Mouse (Mus musculus) adrenal gland, adult 8-10 months (tissue): ENCODE measurements around the gene Gnmt. TPM values are rescaled to one million over a fixed set of nuclear protein-coding genes. Genes with fewer than 3 reads are reported as not detected.
"Not testable (repeated sequence)": the region's sequence is repeated elsewhere in the genome, so short reads cannot be mapped to it uniquely, and the experiment has no call there.

Source experiments
- DNase-seq: peaks from one replicate; pipeline ENCODE4 v3.0.0; 2022
- total RNA-seq, 4 experiments: library from RNA; stranded (reverse); gene quantifications; 2 replicates each; pipeline ENCODE4 v1.2.4; 2022

The Gnmt gene
- total RNA-seq, result 1 to 10 TPM; 1.2 to 1.8 (median 1.6) TPM

DNA sequence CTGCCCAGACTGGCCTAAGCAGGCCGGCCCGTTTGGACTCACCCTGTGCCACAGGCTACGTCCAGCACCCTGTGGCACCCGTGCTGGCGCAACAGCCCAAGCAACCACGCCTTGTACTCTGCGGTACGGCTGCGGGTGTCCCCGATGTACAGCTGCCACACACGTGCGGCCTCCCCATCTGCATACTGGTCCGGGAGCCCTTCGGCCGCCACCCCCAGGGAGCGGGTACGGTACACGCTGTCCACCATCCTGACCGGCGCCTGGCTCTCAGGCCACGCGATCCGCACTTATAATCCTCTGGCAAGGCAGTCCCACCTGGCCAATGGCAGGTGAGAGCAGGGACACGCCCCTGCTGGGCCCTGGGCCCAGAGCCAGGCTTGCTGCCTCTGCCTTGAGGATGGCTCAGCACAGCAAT, at the start of gene Gnmt:
Gnmt (minus strand) TSS at position 265 of the 415 bp plus-strand sequence.
- DNase-seq, result no peak

GRCm38 (mm10) chr17:46776087-46776486, 47.1 kb upstream of the Gnmt start:
- no peak for DNase-seq

DNA sequence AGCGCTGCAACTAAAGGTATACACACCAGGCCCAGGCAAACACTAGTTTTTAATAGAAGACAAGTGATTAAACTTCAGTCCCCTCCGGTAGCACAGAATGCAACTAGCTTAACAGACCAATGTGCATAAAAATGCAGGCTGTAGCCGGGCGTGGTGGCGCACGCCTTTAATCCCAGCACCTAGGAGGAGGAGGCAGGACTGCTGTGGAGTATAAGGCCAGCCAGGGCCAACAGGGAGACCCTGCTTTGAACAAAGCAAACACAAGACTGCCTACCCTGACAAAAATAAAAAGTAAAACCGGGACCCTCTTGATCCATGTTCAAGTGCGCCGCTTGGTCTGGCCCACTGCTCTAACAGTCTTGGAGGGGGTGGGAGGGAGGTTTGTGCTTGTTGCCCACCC, 46.1 kb upstream of the Gnmt start:
- DNase-seq, result no peak

DNA sequence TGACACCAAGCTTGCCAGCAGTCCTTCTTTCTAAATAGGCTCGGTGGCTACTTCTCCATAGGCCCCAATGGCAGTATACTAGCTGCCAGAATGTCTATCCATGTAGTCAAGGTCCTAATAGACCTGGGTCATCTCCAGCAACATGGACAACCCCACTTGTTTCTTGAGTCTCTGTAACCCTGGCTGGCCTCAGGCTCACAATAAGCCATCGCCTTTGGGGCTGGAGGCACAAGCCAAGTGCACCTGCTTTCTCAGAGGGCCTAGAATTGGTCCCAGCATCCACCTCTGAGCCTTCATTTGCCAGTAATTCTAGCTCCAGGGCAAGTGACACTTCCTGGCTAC, 45.1 kb upstream of the Gnmt start:
- DNase-seq, result no peak

- no peak for DNase-seq
Measured at GRCm38 (mm10) chr17:46773278-46774130, 44.5 kb upstream of the Gnmt start.

- peak; percentile 79 for DNase-seq
Measured at GRCm38 (mm10) chr17:46772404-46773277, 43.7 kb upstream of the Gnmt start, which contains the start of gene 2310039H08Rik. 2310039H08Rik (plus strand) TSS chr17:46772635.

DNA sequence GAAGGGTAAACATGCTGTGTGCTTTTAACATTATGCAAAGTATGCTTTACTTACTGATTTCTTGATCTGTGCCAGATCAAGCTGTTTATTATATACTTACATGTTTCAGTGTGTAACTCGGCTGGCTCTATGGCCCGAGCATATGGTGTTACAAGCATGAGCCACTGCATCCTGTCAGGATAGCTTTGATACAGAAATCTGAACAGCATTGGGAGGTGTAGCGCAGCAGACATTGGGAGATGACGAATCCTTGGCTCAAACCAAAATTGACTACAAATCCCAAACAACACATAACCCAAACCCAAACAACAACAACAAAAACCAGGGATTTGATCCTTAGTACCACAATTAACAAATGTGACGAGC, 43.1 kb upstream of the Gnmt start:
- DNase-seq, result no peak

- DNase-seq, result no peak
Measured at GRCm38 (mm10) chr17:46771616-46772015, 42.6 kb upstream of the Gnmt start.

GRCm38 (mm10) chr17:46771025-46771424, 42.1 kb upstream of the Gnmt start:
- DNase-seq, result no peak

DNA sequence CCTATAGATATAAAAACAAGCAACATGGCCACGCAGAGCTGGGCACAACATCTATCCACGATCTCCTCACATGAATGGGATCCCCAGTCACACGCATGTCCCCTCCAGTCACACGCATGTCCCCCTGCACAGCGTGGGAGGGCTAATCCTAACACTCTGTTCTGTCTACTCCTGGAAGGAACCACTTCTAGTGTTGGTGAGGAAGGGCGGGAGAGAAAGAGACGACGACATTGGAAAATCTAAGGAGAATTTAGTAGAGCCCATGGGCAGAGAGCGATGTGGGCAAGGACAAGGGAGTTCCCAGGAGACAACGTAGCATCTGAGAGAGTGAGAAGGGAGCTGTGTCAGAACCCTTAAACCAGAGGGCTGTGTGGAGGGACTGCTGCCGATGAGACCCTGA, 41.6 kb upstream of the Gnmt start:
- no peak for DNase-seq

DNA sequence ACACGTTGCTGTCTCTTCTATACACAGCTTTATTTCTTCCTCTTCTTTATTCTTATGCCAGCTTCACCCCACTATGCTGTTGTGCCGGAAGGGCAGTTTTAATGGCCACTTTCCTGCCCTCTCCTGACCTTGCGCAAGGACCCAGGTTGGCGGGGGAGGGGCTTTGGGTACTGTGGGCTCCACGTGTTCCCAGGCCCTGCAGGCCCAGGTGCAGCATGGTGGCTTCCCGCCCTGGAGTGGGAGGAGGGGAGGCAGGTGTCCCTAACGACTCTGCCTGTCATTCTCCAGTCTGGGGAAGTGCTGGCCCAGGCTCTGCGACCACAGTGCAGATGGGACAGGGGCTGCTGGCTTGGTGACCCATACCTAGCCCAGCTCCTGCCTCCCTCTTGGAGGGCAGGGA, 38.9 kb upstream of the Gnmt start:
- no peak for DNase-seq

- not testable (repeated sequence) for DNase-seq
Measured at GRCm38 (mm10) chr17:46764916-46765315, 35.9 kb upstream of the Gnmt start.

GRCm38 (mm10) chr17:46763544-46763943, 34.6 kb upstream of the Gnmt start, which contains the start of gene Ptcra:
Ptcra (minus strand) TSS chr17:46763712.
- DNase-seq, result no peak

DNA sequence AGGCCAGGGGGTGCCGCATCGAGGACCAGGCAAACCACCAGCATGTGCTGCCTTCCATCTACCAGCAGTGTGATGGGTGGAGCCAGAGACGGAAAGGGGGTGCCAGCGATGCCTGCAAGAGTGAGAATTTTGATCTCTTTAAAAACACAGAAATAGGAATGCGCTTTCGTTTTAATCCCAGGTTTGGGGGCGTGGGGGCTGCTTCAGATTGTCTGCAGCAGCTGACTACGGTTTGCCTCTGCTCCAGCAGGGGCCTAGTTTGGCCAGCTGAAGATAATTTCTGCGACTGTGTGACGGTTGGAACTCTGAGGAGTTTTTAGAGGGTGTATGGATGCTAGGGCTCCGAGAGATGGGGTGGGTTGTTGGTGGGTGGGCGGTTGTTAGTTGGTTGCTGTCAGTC, 29.8 kb upstream of the Gnmt start:
- DNase-seq, result no peak

DNA sequence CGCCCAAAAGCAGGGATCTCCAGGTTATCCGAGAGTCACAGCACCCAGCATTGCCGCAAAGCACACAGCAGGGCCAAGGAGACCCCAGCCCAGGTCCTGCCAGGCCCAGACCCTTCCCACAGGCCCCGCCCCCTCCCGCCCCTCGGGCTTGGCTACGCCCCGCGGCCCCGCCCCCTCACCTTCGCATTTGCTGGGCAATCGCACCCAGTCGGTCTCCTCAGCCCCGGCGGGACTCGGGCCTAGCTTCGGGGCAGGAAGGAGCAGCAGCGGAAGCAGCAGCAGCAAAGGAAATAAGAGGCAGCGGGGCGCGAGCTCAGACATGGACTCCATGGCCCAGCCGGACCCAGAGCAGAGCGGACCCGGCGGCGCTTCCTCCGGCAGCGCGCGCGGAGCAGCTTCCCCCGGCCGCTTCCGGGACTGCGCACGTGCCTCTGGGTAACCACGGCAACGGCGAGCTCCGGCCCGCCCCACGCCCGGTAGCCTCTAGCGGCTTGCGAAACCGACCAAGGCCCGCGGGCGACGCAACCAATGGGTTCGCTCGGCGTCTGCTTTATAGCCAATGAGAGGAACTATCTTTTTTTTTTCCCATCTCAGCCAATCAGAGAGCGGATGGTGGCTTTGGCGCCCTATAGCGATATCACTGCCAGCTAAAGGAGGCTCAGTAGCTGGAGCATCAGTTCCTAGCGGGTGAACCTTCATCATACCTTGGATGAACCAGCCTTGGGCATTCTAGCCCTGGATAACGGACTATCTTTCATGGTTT, 23.0 kb upstream of the Gnmt start, which contains the start of gene Cnpy3:
Cnpy3 (minus strand) TSS at position 421 of the 763 bp plus-strand sequence.
- DNase-seq, result peak; percentile 97

- DNase-seq, result no peak
Measured at GRCm38 (mm10) chr17:46751056-46751793, 22.3 kb upstream of the Gnmt start.

- no peak for DNase-seq
Measured at GRCm38 (mm10) chr17:46750580-46750979, 21.6 kb upstream of the Gnmt start.

GRCm38 (mm10) chr17:46749282-46749681, 20.3 kb upstream of the Gnmt start:
- no peak for DNase-seq

DNA sequence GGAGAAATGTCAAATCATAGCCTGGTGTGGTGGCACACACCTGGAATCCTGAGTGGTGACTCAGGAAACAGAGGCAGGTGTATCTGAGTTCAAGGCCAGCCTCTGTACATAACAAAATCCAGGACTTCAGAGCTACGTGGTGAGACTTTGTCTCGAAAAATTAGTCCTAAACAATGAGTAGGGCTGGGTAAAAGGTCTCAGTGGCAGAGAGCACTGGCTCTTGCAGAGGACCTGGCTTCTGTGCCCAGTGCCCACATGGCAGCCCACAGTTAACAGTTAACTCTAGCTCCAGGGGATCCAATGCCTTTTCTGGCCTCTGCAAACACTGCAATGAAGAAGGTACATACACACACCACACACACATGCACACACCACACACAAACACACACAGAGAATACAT, 18.8 kb upstream of the Gnmt start:
- no peak for DNase-seq

GRCm38 (mm10) chr17:46747234-46747633, 18.3 kb upstream of the Gnmt start:
- DNase-seq, result no peak

DNA sequence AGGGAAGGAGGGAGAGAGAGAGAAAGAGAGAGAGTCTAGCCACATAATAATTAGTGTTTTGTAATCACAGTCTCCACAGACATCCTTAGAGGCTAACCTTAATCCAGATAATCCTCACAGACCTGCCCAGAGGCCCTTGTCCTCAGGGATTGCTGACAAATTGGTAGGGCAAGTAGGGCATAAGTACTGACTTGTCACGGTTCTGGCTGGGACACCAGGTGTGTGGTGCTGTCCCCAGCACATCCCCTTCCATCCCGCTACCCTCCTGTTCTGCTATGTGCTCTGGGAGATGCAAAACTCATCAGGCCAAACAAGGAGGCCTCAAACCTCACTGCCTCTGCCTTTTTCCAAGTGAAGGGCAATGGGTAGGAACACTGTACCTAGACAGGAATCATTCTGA, 16.5 kb upstream of the Gnmt start:
- no peak for DNase-seq

GRCm38 (mm10) chr17:46742986-46743385, 14.0 kb upstream of the Gnmt start:
- no peak for DNase-seq
